Mouse (Mus musculus): ENCODE measurements around the gene Ikzf2. TPM values are rescaled to one million over a fixed set of nuclear protein-coding genes. Genes with fewer than 3 reads are reported as not detected.

Gene Ikzf2
- polyA plus RNA-seq, 2 experiments, result 2.6 to 4.6 TPM

GRCm38 (mm10) chr1:69545885-69546253 lies 141.2 kb downstream of the Ikzf2 start:
- no peaks in the 10 kb centered on the region for H3K27me3 ChIP-seq (ENCODE audit: control insufficient read depth, insufficient read depth, low read length)
- no peaks in the 10 kb centered on the region for H3K4me1 ChIP-seq (ENCODE audit: control insufficient read depth, insufficient read depth, low read length)
- H3K27ac ChIP-seq (replicated peaks; ENCODE audit: low read depth, low read length), result no peak overlapping the region
- no peak overlapping the region for H3K4me2 ChIP-seq (replicated peaks; ENCODE audit: low read depth, low read length, severe bottlenecking)
- TF ChIP-seq POLR2A (IDR thresholded peaks at IDR 0.05; ENCODE audit: borderline replicate concordance, extremely low read depth, insufficient read depth, insufficient read length), result no peak
- no peak overlapping the region for H3K9ac ChIP-seq (ENCODE audit: low read depth, low read length, severe bottlenecking)
- WGBS, result 96% methylated on average over 1 of the region's 1 CpGs
- H3K36me3 ChIP-seq (ENCODE audit: control insufficient read depth, insufficient read depth, low read length), result no peaks in the 10 kb centered on the region
- ATAC-seq (ENCODE audit: low FRiP score, low read depth) (no peak), DNase-seq (ENCODE audit: low spot score) (no peak)
- H3K9me3 ChIP-seq (ENCODE audit: control insufficient read depth, low read length), result no peaks in the 10 kb centered on the region
- H3K4me3 ChIP-seq (replicated peaks; ENCODE audit: low read length), result no peak overlapping the region

GRCm38 (mm10) chr1:69545217-69545884 lies 141.7 kb downstream of the Ikzf2 start:
- H3K27ac ChIP-seq (replicated peaks; ENCODE audit: low read depth, low read length), result no peak overlapping the region
- no peaks in the 10 kb centered on the region for H3K36me3 ChIP-seq (ENCODE audit: control insufficient read depth, insufficient read depth, low read length)
- 91% methylated on average over 8 of the region's 8 CpGs for WGBS
- no peaks in the 10 kb centered on the region for H3K4me1 ChIP-seq (ENCODE audit: control insufficient read depth, insufficient read depth, low read length)
- H3K4me2 ChIP-seq (replicated peaks; ENCODE audit: low read depth, low read length, severe bottlenecking), result no peak overlapping the region
- no peaks in the 10 kb centered on the region for H3K27me3 ChIP-seq (ENCODE audit: control insufficient read depth, insufficient read depth, low read length)
- H3K4me3 ChIP-seq (replicated peaks; ENCODE audit: low read length), result no peak overlapping the region
- ATAC-seq (ENCODE audit: low FRiP score, low read depth) (no peak), DNase-seq (ENCODE audit: low spot score) (no peak)
- H3K9me3 ChIP-seq (ENCODE audit: control insufficient read depth, low read length), result no peaks in the 10 kb centered on the region
- no peak overlapping the region for H3K9ac ChIP-seq (ENCODE audit: low read depth, low read length, severe bottlenecking)
- no peak for TF ChIP-seq POLR2A (IDR thresholded peaks at IDR 0.05; ENCODE audit: borderline replicate concordance, extremely low read depth, insufficient read depth, insufficient read length)

GRCm38 (mm10) chr1:69543774-69544597 lies 143.1 kb downstream of the Ikzf2 start:
- Histone ChIP-seq H3K36me3 (ENCODE audit: control insufficient read depth, insufficient read depth, low read length) (no peaks in the 10 kb centered on the region), H3K4me1 (ENCODE audit: control insufficient read depth, insufficient read depth, low read length) (no peaks in the 10 kb centered on the region)

GRCm38 (mm10) chr1:69542546-69542945 lies 144.5 kb downstream of the Ikzf2 start:
- TF ChIP-seq POLR2A (IDR thresholded peaks at IDR 0.05; ENCODE audit: borderline replicate concordance, extremely low read depth, insufficient read depth, insufficient read length), result no peak
- no peak overlapping the region for H3K9ac ChIP-seq (ENCODE audit: low read depth, low read length, severe bottlenecking)
- 0 out of 2 replicates have a peak, but pooled peaks cover under 1% of the 10 kb centered on the region for H3K4me1 ChIP-seq (ENCODE audit: control insufficient read depth, insufficient read depth, low read length)
- H3K4me3 ChIP-seq (replicated peaks; ENCODE audit: low read length), result no peak overlapping the region
- H3K27ac ChIP-seq (replicated peaks; ENCODE audit: low read depth, low read length), result no peak overlapping the region
- H3K9me3 ChIP-seq (ENCODE audit: control insufficient read depth, low read length), result no peaks in the 10 kb centered on the region
- 58% methylated on average over 3 of the region's 3 CpGs for WGBS
- no peaks in the 10 kb centered on the region for H3K27me3 ChIP-seq (ENCODE audit: control insufficient read depth, insufficient read depth, low read length)
- no peak for ATAC-seq (ENCODE audit: low FRiP score, low read depth)
- no peak for DNase-seq (ENCODE audit: low spot score)
- H3K4me2 ChIP-seq (replicated peaks; ENCODE audit: low read depth, low read length, severe bottlenecking), result no peak overlapping the region
- H3K36me3 ChIP-seq (ENCODE audit: control insufficient read depth, insufficient read depth, low read length), result no peaks in the 10 kb centered on the region

More at GRCm38 (mm10) chr1:69543774-69544597, 143.1 kb downstream of the Ikzf2 start:
- Histone ChIP-seq H3K27ac (replicated peaks; ENCODE audit: low read depth, low read length) (no peak overlapping the region), H3K4me3 (replicated peaks; ENCODE audit: low read length) (no peak overlapping the region), H3K4me2 (replicated peaks; ENCODE audit: low read depth, low read length, severe bottlenecking) (no peak overlapping the region), H3K9me3 (ENCODE audit: control insufficient read depth, low read length) (no peaks in the 10 kb centered on the region), H3K9ac (ENCODE audit: low read depth, low read length, severe bottlenecking) (no peak overlapping the region), H3K27me3 (ENCODE audit: control insufficient read depth, insufficient read depth, low read length) (no peaks in the 10 kb centered on the region)
- DNase-seq (ENCODE audit: low spot score) (no peak), ATAC-seq (ENCODE audit: low FRiP score, low read depth) (no peak)
- no peak for TF ChIP-seq POLR2A (IDR thresholded peaks at IDR 0.05; ENCODE audit: borderline replicate concordance, extremely low read depth, insufficient read depth, insufficient read length)
- WGBS, result 83% methylated on average over 6 of the region's 6 CpGs

GRCm38 (mm10) chr1:69538663-69539062 lies 148.4 kb downstream of the Ikzf2 start:
- Histone ChIP-seq H3K4me2 (replicated peaks; ENCODE audit: low read depth, low read length, severe bottlenecking) (no peak overlapping the region), H3K9ac (ENCODE audit: low read depth, low read length, severe bottlenecking) (no peak overlapping the region), H3K27me3 (ENCODE audit: control insufficient read depth, insufficient read depth, low read length) (no peaks in the 10 kb centered on the region), H3K4me1 (ENCODE audit: control insufficient read depth, insufficient read depth, low read length) (0 out of 2 replicates have a peak, but pooled peaks cover 4% of the 10 kb centered on the region), H3K9me3 (ENCODE audit: control insufficient read depth, low read length) (no peaks in the 10 kb centered on the region), H3K27ac (replicated peaks; ENCODE audit: low read depth, low read length) (no peak overlapping the region), H3K36me3 (ENCODE audit: control insufficient read depth, insufficient read depth, low read length) (no peaks in the 10 kb centered on the region), H3K4me3 (replicated peaks; ENCODE audit: low read length) (no peak overlapping the region)
- no peak for DNase-seq (ENCODE audit: low spot score)
- ATAC-seq (ENCODE audit: low FRiP score, low read depth), result no peak
- no peak for TF ChIP-seq POLR2A (IDR thresholded peaks at IDR 0.05; ENCODE audit: borderline replicate concordance, extremely low read depth, insufficient read depth, insufficient read length)
- 71% methylated on average over 7 of the region's 7 CpGs for WGBS

All from limb, embryonic 14.5 days (tissue).